Mouse (Mus musculus) left cerebral cortex, postnatal 10 days (tissue): ENCODE data around the gene Ssr2. TPM values are rescaled to one million over a fixed set of nuclear protein-coding genes. Genes with fewer than 3 reads are reported as not detected.
A peak's percentile ranks its signal among the peaks of the same experiment; 100 is the strongest.
"Not testable (repeated sequence)": the region's sequence is repeated elsewhere in the genome, so short reads cannot be mapped to it uniquely, and the experiment has no call there.

ENCODE experiments used
- DNase-seq, 2 experiments: peaks; one replicate each; pipeline ENCODE4 v3.0.0; 2021 to 2022; ENCODE audit warnings: low spot score in 2 of 2, mixed read lengths in 1 of 2; ENCODE audit errors: extremely low spot score in 1 of 2
- intact Hi-C: fragments of 180-260 bp; cut with DNase I; formaldehyde crosslinking; loops from one replicate; pipeline ENCODE4 v1.15.1; 2025
- total RNA-seq, 2 experiments: library from RNA; stranded (reverse); gene quantifications; 2 replicates each; pipeline ENCODE4 v1.2.3; 2021

The Ssr2 gene
- total RNA-seq, 2 experiments from 2014 or later: 127 to 128 TPM

GRCm38 (mm10) chr3:88555731-88556130 lies 19.9 kb upstream of the Ssr2 start:
- intact Hi-C loops: no loop called here
- DNase-seq: no peak

GRCm38 (mm10) chr3:88556616-88557015 lies 19.1 kb upstream of the Ssr2 start:
- intact Hi-C loops: no loop called here
- DNase-seq: no peak

- DNase-seq: no peak
- intact Hi-C loops: no loop called here
Observed at GRCm38 (mm10) chr3:88559596-88559995, 16.1 kb upstream of the Ssr2 start.

GRCm38 (mm10) chr3:88561989-88562388 lies 13.7 kb upstream of the Ssr2 start:
- DNase-seq: no peak
- intact Hi-C loops: no loop called here

GRCm38 (mm10) chr3:88563442-88563841 lies 12.2 kb upstream of the Ssr2 start:
- no peak for DNase-seq
- intact Hi-C loops: no loop called here

- no peak for DNase-seq
- intact Hi-C loops: no loop called here
Observed at GRCm38 (mm10) chr3:88563966-88564365, 11.7 kb upstream of the Ssr2 start.

- no peak for DNase-seq
- intact Hi-C loops: no loop called here
Observed at GRCm38 (mm10) chr3:88566116-88566515, 9.6 kb upstream of the Ssr2 start.

- no peak for DNase-seq
- intact Hi-C loops: no loop called here
Observed at GRCm38 (mm10) chr3:88566536-88567061, 9.1 kb upstream of the Ssr2 start.

- no peak for DNase-seq
- intact Hi-C loops: no loop called here
Observed at GRCm38 (mm10) chr3:88567892-88568291, 7.8 kb upstream of the Ssr2 start.

- intact Hi-C loops: no loop called here
- no peak for DNase-seq
Observed at GRCm38 (mm10) chr3:88568615-88569014, 7.1 kb upstream of the Ssr2 start.

- DNase-seq: no peak
- intact Hi-C loops: no loop called here
Observed at GRCm38 (mm10) chr3:88569093-88569492, 6.6 kb upstream of the Ssr2 start.

- DNase-seq: no peak
- intact Hi-C loops: no loop called here
Observed at GRCm38 (mm10) chr3:88569694-88570093, 6.0 kb upstream of the Ssr2 start.

GRCm38 (mm10) chr3:88570341-88570740 lies 5.3 kb upstream of the Ssr2 start:
- intact Hi-C loops: no loop called here
- no peak for DNase-seq

GRCm38 (mm10) chr3:88571856-88572255 lies 3.8 kb upstream of the Ssr2 start:
- intact Hi-C loops: no loop called here
- no peak for DNase-seq

GRCm38 (mm10) chr3:88572835-88573234 lies 2.8 kb upstream of the Ssr2 start:
- intact Hi-C loops: no loop called here
- DNase-seq: no peak

- no peak for DNase-seq
- intact Hi-C loops: no loop called here
Observed at GRCm38 (mm10) chr3:88573810-88574209, 1.9 kb upstream of the Ssr2 start.

- DNase-seq, intact Hi-C loops: not testable (repeated sequence)
Observed at GRCm38 (mm10) chr3:88577846-88578245, 2.2 kb downstream of the Ssr2 start.

- DNase-seq: no peak
- intact Hi-C loops: no loop called here
Observed at GRCm38 (mm10) chr3:88578498-88579424, 3.1 kb downstream of the Ssr2 start.

GRCm38 (mm10) chr3:88579454-88580117 lies 3.9 kb downstream of the Ssr2 start:
- intact Hi-C loops: no loop called here

GRCm38 (mm10) chr3:88585769-88586168 lies 10.1 kb downstream of the Ssr2 start:
- no peak for DNase-seq
- intact Hi-C loops: no loop called here

More at GRCm38 (mm10) chr3:88579454-88580117, 3.9 kb downstream of the Ssr2 start:
- DNase-seq: peak; percentile 78 to 82
